Mouse (Mus musculus): ENCODE results near the gene Cmtm8. TPM values are rescaled to one million over a fixed set of nuclear protein-coding genes. Genes with fewer than 3 reads are reported as not detected.

Gene Cmtm8
- polyA plus RNA-seq, 1 experiment from 2014 or later, result 23.4 TPM

GRCm38 (mm10) chr9:114778047-114778390, 65.9 kb downstream of the Cmtm8 start:
- Histone ChIP-seq H3K4me1 (peaks cover 43% of the 10 kb centered on the region), H3K9me3 (no peaks in the 10 kb centered on the region), H3K4me3 (no peak overlapping the region), H3K27me3 (ENCODE audit: insufficient read depth, poor library complexity, severe bottlenecking) (no peaks in the 10 kb centered on the region), H3K27ac (0 out of 2 replicates have a peak overlapping the region, but pooled peaks have one; percentile 16), H3K36me3 (peaks cover 6% of the 10 kb centered on the region; the same call in 1 of the 2 replicates)
- WGBS, result 77% methylated on average over 7 of the region's 7 CpGs
- DNase-seq (ENCODE audit: low spot score), result no peak

DNA sequence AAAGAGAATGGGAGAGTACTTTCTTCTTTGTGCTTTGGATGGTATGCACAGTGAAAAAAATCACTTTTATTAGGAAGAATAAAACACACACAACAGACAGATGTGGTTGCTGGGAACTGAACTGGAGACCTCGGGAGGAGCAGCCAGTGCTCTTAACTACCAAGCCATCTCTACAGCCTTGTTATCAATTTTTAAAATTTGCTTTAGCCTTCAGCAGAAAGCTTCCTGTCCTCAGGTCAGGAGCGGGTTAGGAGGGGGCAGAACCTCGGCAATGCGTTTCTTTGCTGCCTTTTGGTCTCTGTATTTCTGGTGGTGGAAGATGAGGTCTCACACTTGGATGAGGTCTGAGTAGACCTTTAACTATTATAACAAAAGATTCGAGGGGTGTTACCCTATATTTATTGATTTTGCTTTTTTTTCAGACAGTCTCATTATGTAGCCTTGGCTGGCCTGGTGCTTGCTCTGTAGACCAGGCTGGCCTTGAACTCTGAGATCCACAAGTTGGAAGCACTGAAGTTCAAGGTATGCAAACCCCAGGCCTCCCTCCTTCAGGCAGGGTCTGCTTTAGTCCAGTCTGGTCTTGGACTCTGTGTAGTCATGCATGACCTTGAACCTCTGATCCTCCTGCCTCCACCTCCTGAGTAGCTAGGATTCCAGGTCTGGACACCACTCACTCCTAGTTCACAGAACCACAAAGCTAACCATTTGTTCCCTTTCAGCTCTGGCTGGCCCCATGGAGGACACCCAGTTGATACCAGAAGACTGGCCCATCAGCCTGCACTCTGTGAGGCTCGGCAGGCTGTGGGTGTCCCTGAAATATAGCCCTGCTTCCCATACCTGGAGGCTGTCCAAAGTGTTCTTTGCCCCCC, 66.5 kb downstream of the Cmtm8 start:
- Histone ChIP-seq H3K4me3 (no peak overlapping the region), H3K4me1 (peaks cover 42% of the 10 kb centered on the region), H3K27me3 (ENCODE audit: insufficient read depth, poor library complexity, severe bottlenecking) (no peaks in the 10 kb centered on the region), H3K9me3 (no peaks in the 10 kb centered on the region), H3K27ac (0 out of 2 replicates have a peak overlapping the region, but pooled peaks have one; percentile 16), H3K36me3 (peaks cover 10% of the 10 kb centered on the region)
- WGBS, result 78% methylated on average over 6 of the region's 6 CpGs
- no peak for DNase-seq (ENCODE audit: low spot score)

- peaks cover 35% of the 10 kb centered on the region for H3K4me1 ChIP-seq
- WGBS, result 94% methylated on average over 3 of the region's 3 CpGs
- no peak overlapping the region for H3K4me3 ChIP-seq
- no peak overlapping the region for H3K27ac ChIP-seq
- H3K27me3 ChIP-seq (ENCODE audit: insufficient read depth, poor library complexity, severe bottlenecking), result no peaks in the 10 kb centered on the region
- peaks cover 19% of the 10 kb centered on the region for H3K36me3 ChIP-seq
- H3K9me3 ChIP-seq, result no peaks in the 10 kb centered on the region
- DNase-seq (ENCODE audit: low spot score), result no peak
Measured at GRCm38 (mm10) chr9:114776361-114776760, 67.6 kb downstream of the Cmtm8 start.

DNA sequence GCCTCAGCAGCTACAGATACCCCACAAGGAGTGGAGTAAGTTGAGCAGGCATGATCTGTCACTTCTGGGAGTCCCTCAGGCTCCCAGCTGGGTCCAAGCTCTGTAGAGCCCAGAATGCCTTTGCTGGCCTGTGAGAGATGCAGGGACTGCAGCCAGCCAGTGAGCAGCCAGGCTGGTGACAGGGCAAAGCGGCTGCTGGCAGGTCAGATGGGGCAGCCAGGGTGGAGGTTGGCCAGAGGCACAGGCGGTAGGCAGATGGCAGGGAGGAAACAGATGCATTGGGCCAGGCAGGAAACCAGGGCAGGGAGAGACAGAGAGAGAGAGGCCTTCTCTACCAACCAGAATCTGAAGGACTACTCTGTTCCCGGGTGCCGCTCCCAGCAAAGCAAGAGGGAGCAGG, 68.7 kb downstream of the Cmtm8 start:
- peak overlapping the region; percentile 69 for H3K27ac ChIP-seq
- H3K4me3 ChIP-seq, result no peak overlapping the region
- H3K4me1 ChIP-seq, result peaks cover 32% of the 10 kb centered on the region
- WGBS, result 56% methylated on average over 4 of the region's 4 CpGs
- no peak for DNase-seq (ENCODE audit: low spot score)
- H3K9me3 ChIP-seq, result no peaks in the 10 kb centered on the region
- H3K27me3 ChIP-seq (ENCODE audit: insufficient read depth, poor library complexity, severe bottlenecking), result no peaks in the 10 kb centered on the region
- peaks cover 25% of the 10 kb centered on the region for H3K36me3 ChIP-seq

DNA sequence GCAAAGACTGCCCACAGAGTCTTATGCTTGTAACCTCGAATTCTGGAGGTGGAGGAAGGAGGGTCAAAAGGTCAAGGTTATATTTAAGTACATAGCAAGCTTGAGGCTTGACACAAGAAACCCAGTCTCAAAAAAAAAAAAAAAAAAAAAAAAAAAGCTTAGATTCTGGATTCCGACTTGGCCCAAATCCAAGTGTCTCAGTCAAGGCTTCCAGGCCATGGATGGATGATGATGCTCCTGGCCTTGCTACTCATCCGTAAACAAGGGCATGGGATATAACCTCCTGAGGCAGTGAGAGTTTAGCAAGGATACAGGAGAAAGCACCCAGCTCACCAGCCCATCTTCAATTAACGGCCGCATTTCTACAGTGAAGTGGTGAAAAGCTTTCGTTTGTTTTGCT, 69.3 kb downstream of the Cmtm8 start:
- 74% methylated on average over 6 of the region's 6 CpGs for WGBS
- Histone ChIP-seq H3K4me1 (peaks cover 26% of the 10 kb centered on the region), H3K27me3 (ENCODE audit: insufficient read depth, poor library complexity, severe bottlenecking) (no peaks in the 10 kb centered on the region), H3K36me3 (peaks cover 28% of the 10 kb centered on the region), H3K27ac (0 out of 2 replicates have a peak overlapping the region, but pooled peaks have one; percentile 69), H3K4me3 (no peak overlapping the region), H3K9me3 (no peaks in the 10 kb centered on the region)
- no peak for DNase-seq (ENCODE audit: low spot score)

- WGBS, result 90% methylated on average over 7 of the region's 7 CpGs
- H3K27me3 ChIP-seq (ENCODE audit: insufficient read depth, poor library complexity, severe bottlenecking), result no peaks in the 10 kb centered on the region
Measured at GRCm38 (mm10) chr9:114771565-114771964, 72.4 kb downstream of the Cmtm8 start.

DNA sequence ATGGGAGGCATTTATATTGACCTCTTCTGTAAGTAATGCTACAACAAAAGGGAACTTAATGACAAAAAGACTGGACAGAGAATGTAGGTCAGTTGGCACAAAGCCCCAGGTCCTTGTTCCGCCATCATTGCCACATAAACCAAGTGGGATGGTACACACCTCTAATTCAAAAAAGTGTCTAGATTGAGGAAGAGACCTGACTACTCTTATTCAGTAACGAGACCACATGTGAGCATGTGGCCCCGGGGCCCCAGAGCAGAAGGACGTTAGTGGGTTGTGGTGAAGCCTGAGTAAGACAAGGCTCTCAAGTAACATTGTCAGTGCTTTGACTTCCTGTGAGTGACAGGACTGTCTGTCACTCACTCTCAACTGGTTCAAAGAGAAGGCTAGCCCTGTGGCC, 73.7 kb downstream of the Cmtm8 start:
- Histone ChIP-seq H3K9me3 (no peaks in the 10 kb centered on the region), H3K27ac (no peak overlapping the region), H3K36me3 (peaks cover 43% of the 10 kb centered on the region), H3K4me3 (no peak overlapping the region), H3K4me1 (peaks cover 21% of the 10 kb centered on the region), H3K27me3 (ENCODE audit: insufficient read depth, poor library complexity, severe bottlenecking) (no peaks in the 10 kb centered on the region)
- WGBS, result 82% methylated on average over 4 of the region's 4 CpGs
- no peak for DNase-seq (ENCODE audit: low spot score)

More at GRCm38 (mm10) chr9:114771565-114771964, 72.4 kb downstream of the Cmtm8 start:
- H3K9me3 ChIP-seq, result no peaks in the 10 kb centered on the region
- no peak overlapping the region for H3K4me3 ChIP-seq
- H3K4me1 ChIP-seq, result peaks cover 32% of the 10 kb centered on the region
- DNase-seq (ENCODE audit: low spot score), result no peak
- peaks cover 30% of the 10 kb centered on the region for H3K36me3 ChIP-seq
- no peak overlapping the region for H3K27ac ChIP-seq

- 45% methylated on average over 10 of the region's 10 CpGs for WGBS
- no peaks in the 10 kb centered on the region for H3K9me3 ChIP-seq
- H3K27me3 ChIP-seq (ENCODE audit: insufficient read depth, poor library complexity, severe bottlenecking), result no peaks in the 10 kb centered on the region
- peaks cover 45% of the 10 kb centered on the region for H3K36me3 ChIP-seq
- peak overlapping the region; percentile 74 for H3K27ac ChIP-seq
- H3K4me1 ChIP-seq, result peaks cover 15% of the 10 kb centered on the region
- H3K4me3 ChIP-seq, result no peak overlapping the region
- no peak for DNase-seq (ENCODE audit: low spot score)
Measured at GRCm38 (mm10) chr9:114768066-114768465, 75.9 kb downstream of the Cmtm8 start.

DNA sequence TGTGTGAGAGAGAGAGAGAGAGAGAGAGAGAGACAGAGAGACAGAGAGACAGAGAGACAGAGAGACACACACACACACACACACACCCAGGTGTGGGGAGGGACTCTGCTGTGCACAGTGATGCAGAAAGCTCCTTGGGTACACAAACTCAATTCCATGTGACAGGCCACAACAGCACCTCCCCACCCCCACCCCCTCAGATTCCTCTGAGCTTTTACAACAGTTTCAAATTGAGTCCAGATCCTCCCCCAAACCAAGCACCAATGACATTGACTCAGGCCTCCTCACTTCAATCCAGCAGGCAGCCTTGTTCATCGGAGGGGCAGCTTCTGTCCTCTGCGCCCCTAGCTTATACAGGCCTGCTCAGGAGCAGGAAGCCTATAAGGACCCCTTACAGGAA, 76.4 kb downstream of the Cmtm8 start:
- H3K4me3 ChIP-seq, result no peak overlapping the region
- WGBS, result 81% methylated on average over 2 of the region's 2 CpGs

GRCm38 (mm10) chr9:114767030-114767429, 76.9 kb downstream of the Cmtm8 start:
- Histone ChIP-seq H3K27me3 (ENCODE audit: insufficient read depth, poor library complexity, severe bottlenecking) (no peaks in the 10 kb centered on the region), H3K9me3 (no peaks in the 10 kb centered on the region), H3K27ac (peak overlapping the region; percentile 52; the same call in 1 of the 2 replicates), H3K4me1 (peaks cover 15% of the 10 kb centered on the region), H3K4me3 (no peak overlapping the region), H3K36me3 (peaks cover 45% of the 10 kb centered on the region)
- DNase-seq (ENCODE audit: low spot score), result no peak
- 90% methylated on average over 13 of the region's 13 CpGs for WGBS

More for the DNA sequence above, 76.4 kb downstream of the Cmtm8 start:
- H3K9me3 ChIP-seq, result no peaks in the 10 kb centered on the region
- peaks cover 47% of the 10 kb centered on the region for H3K36me3 ChIP-seq
- peak overlapping the region; percentile 74 for H3K27ac ChIP-seq
- H3K27me3 ChIP-seq (ENCODE audit: insufficient read depth, poor library complexity, severe bottlenecking), result no peaks in the 10 kb centered on the region
- H3K4me1 ChIP-seq, result peaks cover 15% of the 10 kb centered on the region
- DNase-seq (ENCODE audit: low spot score), result no peak

DNA sequence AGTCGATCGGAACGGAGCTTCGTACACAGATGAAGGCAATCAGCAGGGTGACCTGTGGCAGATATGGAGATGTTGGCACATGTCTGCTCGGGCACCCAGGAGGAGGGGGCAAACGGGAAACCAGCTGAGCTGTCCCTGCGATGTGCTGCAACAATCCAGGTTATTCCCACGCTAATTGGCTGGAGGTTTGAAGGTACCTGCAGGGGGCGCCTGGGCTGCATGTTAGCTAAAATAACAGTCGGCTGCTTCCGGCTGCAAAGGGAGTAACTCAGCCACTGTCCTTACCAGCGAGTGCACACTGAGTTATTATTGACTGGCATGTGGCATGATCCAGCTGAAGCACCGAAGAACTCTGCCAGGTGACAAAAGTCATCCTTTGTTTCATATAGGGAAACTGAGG, 80.6 kb downstream of the Cmtm8 start:
- no peak for DNase-seq (ENCODE audit: low spot score)
- Histone ChIP-seq H3K9me3 (no peaks in the 10 kb centered on the region), H3K27me3 (ENCODE audit: insufficient read depth, poor library complexity, severe bottlenecking) (no peaks in the 10 kb centered on the region), H3K4me3 (no peak overlapping the region), H3K36me3 (peaks cover 66% of the 10 kb centered on the region), H3K27ac (no peak overlapping the region), H3K4me1 (peaks cover 13% of the 10 kb centered on the region)
- 62% methylated on average over 13 of the region's 13 CpGs for WGBS

DNA sequence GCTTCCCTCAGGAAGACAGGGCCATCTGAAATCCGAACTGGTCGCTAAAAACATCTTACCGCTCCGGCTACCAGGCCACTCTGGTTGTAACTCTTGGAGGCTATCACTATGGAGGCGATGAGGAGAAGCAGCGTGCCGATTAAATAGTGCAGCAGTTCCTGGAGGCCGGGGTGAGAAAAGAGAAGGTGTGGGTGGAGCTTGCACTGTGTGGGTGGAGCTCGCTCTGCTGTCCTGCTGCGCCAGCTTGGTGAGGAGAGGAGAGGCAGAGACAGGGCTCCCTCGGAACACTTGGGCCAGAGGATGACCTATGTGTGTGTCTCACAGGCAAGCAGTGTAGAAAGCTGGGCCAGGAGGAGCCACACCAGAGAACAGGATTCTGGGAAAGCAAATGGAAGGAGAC, 82.1 kb downstream of the Cmtm8 start:
- DNase-seq (ENCODE audit: low spot score), result no peak
- Histone ChIP-seq H3K4me1 (no peaks in the 10 kb centered on the region), H3K27me3 (ENCODE audit: insufficient read depth, poor library complexity, severe bottlenecking) (no peaks in the 10 kb centered on the region), H3K9me3 (no peaks in the 10 kb centered on the region), H3K4me3 (no peak overlapping the region), H3K36me3 (peaks cover 75% of the 10 kb centered on the region), H3K27ac (no peak overlapping the region)
- 69% methylated on average over 11 of the region's 11 CpGs for WGBS

DNA sequence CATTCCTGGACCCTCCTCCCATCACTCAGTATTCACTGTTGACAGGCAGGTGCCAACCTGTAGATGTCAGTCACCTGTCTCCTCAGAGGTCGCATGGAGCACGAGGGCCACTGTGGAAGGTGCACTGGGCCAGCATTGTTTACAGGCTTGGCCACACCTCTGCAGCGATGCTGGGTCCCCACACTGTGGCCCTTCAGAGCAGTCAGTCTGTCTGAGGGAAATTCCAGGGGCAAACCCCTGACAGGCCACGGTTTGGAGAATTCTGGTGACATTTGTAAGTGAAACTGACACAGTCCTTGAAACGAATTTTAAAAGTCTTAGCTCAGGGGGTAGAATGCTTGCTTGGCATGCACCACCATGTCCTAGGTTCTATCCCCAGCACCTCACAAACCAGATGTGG, 83.6 kb downstream of the Cmtm8 start:
- H3K4me3 ChIP-seq, result no peak overlapping the region
- no peaks in the 10 kb centered on the region for H3K4me1 ChIP-seq
- 80% methylated on average over 5 of the region's 5 CpGs for WGBS
- no peak for DNase-seq (ENCODE audit: low spot score)
- H3K27me3 ChIP-seq (ENCODE audit: insufficient read depth, poor library complexity, severe bottlenecking), result no peaks in the 10 kb centered on the region
- H3K27ac ChIP-seq, result no peak overlapping the region
- H3K9me3 ChIP-seq, result no peaks in the 10 kb centered on the region
- peaks cover 75% of the 10 kb centered on the region for H3K36me3 ChIP-seq

All from heart, embryonic 10.5 days (tissue).